Mouse (Mus musculus) C2C12 (cell line): ENCODE measurements around the gene Ltbp2. TPM values are rescaled to one million over a fixed set of nuclear protein-coding genes. Genes with fewer than 3 reads are reported as not detected.

ENCODE experiments used
- H3K27me3 ChIP-seq: one replicate; pipeline ENCODE4 v1.6.1; 2011; ENCODE audit not compliant: control insufficient read depth, insufficient read depth, insufficient read length
- H3K36me3 ChIP-seq: one replicate; pipeline ENCODE4 v1.6.1; 2011; ENCODE audit not compliant: control insufficient read depth, insufficient read depth
- H3K4me3 ChIP-seq: one replicate; pipeline ENCODE4 v1.5.1; 2011; ENCODE audit warnings: mild to moderate bottlenecking, control low read depth; ENCODE audit not compliant: poor library complexity, insufficient read depth, severe bottlenecking
- H3K79me2 ChIP-seq: one replicate; pipeline ENCODE4 v1.6.1; 2011; ENCODE audit not compliant: control insufficient read depth, insufficient read depth
- H3K79me3 ChIP-seq: one replicate; pipeline ENCODE4 v1.6.1; 2011; ENCODE audit warnings: low read depth, control low read depth
- H3ac ChIP-seq: one replicate; pipeline ENCODE3; 2011; ENCODE audit warnings: low read depth; ENCODE audit not compliant: control insufficient read depth, insufficient read length
- CEBPB ChIP-seq: IDR thresholded peaks from one replicate; pipeline ENCODE4 v1.6.1; 2011; ENCODE audit warnings: low read depth, mild to moderate bottlenecking, control low read depth, moderate library complexity
- CTCF ChIP-seq: IDR thresholded peaks from one replicate; pipeline ENCODE4 v1.5.1; 2011; ENCODE audit not compliant: control insufficient read depth, insufficient read depth, insufficient read length
- FOSL1 ChIP-seq: IDR thresholded peaks from one replicate; pipeline ENCODE4 v1.8.0; 2011; ENCODE audit warnings: mild to moderate bottlenecking, low read length; ENCODE audit not compliant: poor library complexity, insufficient read depth, severe bottlenecking
- MAX ChIP-seq: IDR thresholded peaks from one replicate; pipeline ENCODE4 v1.6.1; 2011; ENCODE audit warnings: mild to moderate bottlenecking, control low read depth
- MYOD1 ChIP-seq: IDR thresholded peaks from one replicate; pipeline ENCODE4 v1.6.1; 2011; ENCODE audit warnings: low read depth; ENCODE audit not compliant: control insufficient read depth, insufficient read length
- MYOG ChIP-seq: IDR thresholded peaks from one replicate; pipeline ENCODE4 v1.6.1; 2011; ENCODE audit not compliant: control insufficient read depth, insufficient read length; ENCODE audit errors: extremely low read depth
- USF1 ChIP-seq: IDR thresholded peaks from one replicate; pipeline ENCODE4 v1.6.1; 2011; ENCODE audit warnings: low read depth, mild to moderate bottlenecking, control low read depth, moderate library complexity
- polyA plus RNA-seq: library from polyadenylated mRNA; unstranded; fragments of >200 nt; fragmentation: generic; extraction: Trizol; gene quantifications from one replicate; pipeline ENCODE4 v1.2.1, GENCODE M21; 2012; ENCODE audit warnings: missing spikeins

Ltbp2 gene
- polyA plus RNA-seq, 1 experiment = 49.5 TPM

GRCm38 (mm10) chr12:84807351-84807750 is 69.0 kb downstream of the Ltbp2 start:
- no peaks in the 10 kb centered on the region for H3K27me3 ChIP-seq
- H3K4me3 ChIP-seq = no peak overlapping the region
- no peaks in the 10 kb centered on the region for H3K79me2 ChIP-seq
- no peak overlapping the region for H3ac ChIP-seq
- H3K79me3 ChIP-seq = no peaks in the 10 kb centered on the region
- peaks cover 39% of the 10 kb centered on the region for H3K36me3 ChIP-seq
- TF ChIP-seq MYOG = no peak
- no peak for TF ChIP-seq USF1
- no peak for TF ChIP-seq CTCF
- TF ChIP-seq FOSL1 = no peak
- TF ChIP-seq MYOD1 = no peak
- no peak for TF ChIP-seq MAX
- no peak for TF ChIP-seq CEBPB

- no peak for TF ChIP-seq CTCF
- TF ChIP-seq CEBPB = no peak
- no peak for TF ChIP-seq MAX
- TF ChIP-seq MYOD1 = no peak
- TF ChIP-seq USF1 = no peak
- TF ChIP-seq MYOG = no peak
- no peak for TF ChIP-seq FOSL1
- no peak overlapping the region for H3ac ChIP-seq
- no peaks in the 10 kb centered on the region for H3K79me2 ChIP-seq
- H3K27me3 ChIP-seq = no peaks in the 10 kb centered on the region
- no peaks in the 10 kb centered on the region for H3K79me3 ChIP-seq
- no peak overlapping the region for H3K4me3 ChIP-seq
- H3K36me3 ChIP-seq = peaks cover 43% of the 10 kb centered on the region
These were observed 69.6 kb downstream of the Ltbp2 start for GRCm38 (mm10) chr12:84806726-84807125.

GRCm38 (mm10) chr12:84806010-84806409 is 70.3 kb downstream of the Ltbp2 start:
- no peak for TF ChIP-seq CTCF
- TF ChIP-seq MAX = no peak
- TF ChIP-seq USF1 = no peak
- TF ChIP-seq FOSL1 = no peak
- no peak for TF ChIP-seq CEBPB
- no peak for TF ChIP-seq MYOG
- TF ChIP-seq MYOD1 = no peak
- Histone ChIP-seq H3K79me3 (no peaks in the 10 kb centered on the region), H3ac (no peak overlapping the region)

GRCm38 (mm10) chr12:84805228-84805842 is 71.0 kb downstream of the Ltbp2 start:
- H3K79me3 ChIP-seq = no peaks in the 10 kb centered on the region
- TF ChIP-seq MAX (no peak), USF1 (no peak), MYOD1 (no peak), CEBPB (no peak), MYOG (no peak), CTCF (no peak), FOSL1 (no peak)
- H3K36me3 ChIP-seq = peaks cover 56% of the 10 kb centered on the region
- H3K27me3 ChIP-seq = no peaks in the 10 kb centered on the region
- no peaks in the 10 kb centered on the region for H3K79me2 ChIP-seq
- H3ac ChIP-seq = no peak overlapping the region
- no peak overlapping the region for H3K4me3 ChIP-seq

More at GRCm38 (mm10) chr12:84806010-84806409, 70.3 kb downstream of the Ltbp2 start:
- Histone ChIP-seq H3K4me3 (no peak overlapping the region), H3K79me2 (no peaks in the 10 kb centered on the region), H3K27me3 (no peaks in the 10 kb centered on the region), H3K36me3 (peaks cover 49% of the 10 kb centered on the region)

- Histone ChIP-seq H3ac (no peak overlapping the region), H3K79me3 (no peaks in the 10 kb centered on the region), H3K36me3 (peaks cover 66% of the 10 kb centered on the region), H3K79me2 (no peaks in the 10 kb centered on the region), H3K4me3 (no peak overlapping the region), H3K27me3 (no peaks in the 10 kb centered on the region)
- no peak for TF ChIP-seq USF1
These were observed 73.7 kb downstream of the Ltbp2 start for GRCm38 (mm10) chr12:84802625-84803024.

- Histone ChIP-seq H3K79me3 (no peaks in the 10 kb centered on the region), H3K36me3 (peaks cover 70% of the 10 kb centered on the region), H3K4me3 (no peak overlapping the region), H3K27me3 (no peaks in the 10 kb centered on the region), H3K79me2 (no peaks in the 10 kb centered on the region), H3ac (no peak overlapping the region)
- TF ChIP-seq FOSL1 = no peak
These were observed 74.7 kb downstream of the Ltbp2 start for GRCm38 (mm10) chr12:84801532-84802110.
